Mouse (Mus musculus) C2C12 (cell line): Measurements from ENCODE around the gene Ankrd63. TPM values are rescaled to one million over a fixed set of nuclear protein-coding genes. Genes with fewer than 3 reads are reported as not detected.

Experiments used
- H3K27me3 ChIP-seq: one replicate; pipeline ENCODE4 v1.6.1; 2011; ENCODE audit not compliant: control insufficient read depth, insufficient read depth, insufficient read length
- H3K36me3 ChIP-seq: one replicate; pipeline ENCODE4 v1.6.1; 2011; ENCODE audit not compliant: control insufficient read depth, insufficient read depth
- H3K4me3 ChIP-seq: one replicate; pipeline ENCODE4 v1.5.1; 2011; ENCODE audit warnings: mild to moderate bottlenecking, control low read depth; ENCODE audit not compliant: poor library complexity, insufficient read depth, severe bottlenecking
- H3K79me2 ChIP-seq: one replicate; pipeline ENCODE4 v1.6.1; 2011; ENCODE audit not compliant: control insufficient read depth, insufficient read depth
- H3K79me3 ChIP-seq: one replicate; pipeline ENCODE4 v1.6.1; 2011; ENCODE audit warnings: low read depth, control low read depth
- H3ac ChIP-seq: one replicate; pipeline ENCODE3; 2011; ENCODE audit warnings: low read depth; ENCODE audit not compliant: control insufficient read depth, insufficient read length
- CEBPB ChIP-seq: IDR thresholded peaks from one replicate; pipeline ENCODE4 v1.6.1; 2011; ENCODE audit warnings: low read depth, mild to moderate bottlenecking, control low read depth, moderate library complexity
- CTCF ChIP-seq: IDR thresholded peaks from one replicate; pipeline ENCODE4 v1.5.1; 2011; ENCODE audit not compliant: control insufficient read depth, insufficient read depth, insufficient read length
- FOSL1 ChIP-seq: IDR thresholded peaks from one replicate; pipeline ENCODE4 v1.8.0; 2011; ENCODE audit warnings: mild to moderate bottlenecking, low read length; ENCODE audit not compliant: poor library complexity, insufficient read depth, severe bottlenecking
- MAX ChIP-seq: IDR thresholded peaks from one replicate; pipeline ENCODE4 v1.6.1; 2011; ENCODE audit warnings: mild to moderate bottlenecking, control low read depth
- MYOD1 ChIP-seq: IDR thresholded peaks from one replicate; pipeline ENCODE4 v1.6.1; 2011; ENCODE audit warnings: low read depth; ENCODE audit not compliant: control insufficient read depth, insufficient read length
- MYOG ChIP-seq: IDR thresholded peaks from one replicate; pipeline ENCODE4 v1.6.1; 2011; ENCODE audit not compliant: control insufficient read depth, insufficient read length; ENCODE audit errors: extremely low read depth
- USF1 ChIP-seq: IDR thresholded peaks from one replicate; pipeline ENCODE4 v1.6.1; 2011; ENCODE audit warnings: low read depth, mild to moderate bottlenecking, control low read depth, moderate library complexity
- long read RNA-seq, 2 experiments: library from polyadenylated mRNA; unstranded; transcript quantifications; one replicate each; pipeline ENCODE4 v2.0.0; 2019 to 2020
- polyA plus RNA-seq: library from polyadenylated mRNA; unstranded; fragments of >200 nt; fragmentation: generic; extraction: Trizol; gene quantifications from one replicate; pipeline ENCODE4 v1.2.1, GENCODE M21; 2012; ENCODE audit warnings: missing spikeins

Gene Ankrd63
- polyA plus RNA-seq: 0.02 TPM
- long read RNA-seq, experiment 1: 0 reads
- long read RNA-seq, experiment 2: 0 reads

DNA sequence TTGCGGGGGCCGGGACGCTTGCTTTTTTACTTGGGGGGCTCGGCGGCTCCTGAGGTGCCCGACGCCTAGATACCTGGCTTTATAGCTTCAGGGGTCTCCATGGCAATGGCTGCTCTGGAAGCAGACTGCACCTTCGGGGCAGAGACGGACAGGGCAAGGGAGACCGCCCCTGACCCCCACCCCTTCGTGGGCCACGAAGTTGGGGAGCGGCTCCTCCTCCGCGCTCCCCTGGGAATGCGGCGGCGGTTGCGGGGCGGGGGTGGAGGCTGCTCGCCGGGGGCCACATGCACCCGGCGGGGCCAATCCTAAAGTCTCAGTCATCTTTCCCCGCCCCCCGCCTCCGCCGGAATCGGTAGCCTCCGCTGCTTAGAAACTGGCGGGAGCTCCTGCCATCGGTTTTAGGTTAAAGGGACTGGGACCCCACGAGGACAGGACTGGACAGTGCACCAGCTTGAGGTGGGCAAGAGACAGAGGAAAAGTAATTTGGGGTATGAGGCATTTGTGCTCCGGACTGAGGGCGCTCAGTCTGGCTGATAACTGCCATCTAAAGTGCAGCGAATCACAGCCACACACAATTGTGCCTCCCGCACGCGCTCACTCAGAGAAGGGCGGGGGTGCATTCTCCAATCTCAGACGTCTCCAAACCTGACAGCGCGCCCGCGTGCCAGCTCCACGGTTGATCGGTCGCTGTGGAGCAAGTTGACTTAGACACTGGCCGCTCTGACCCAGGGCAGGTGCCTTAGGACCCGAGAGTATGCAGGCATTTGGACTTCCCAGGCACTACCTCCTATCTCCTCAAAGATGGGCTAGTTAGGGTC lies at the start of gene Ankrd63:
Gene Ankrd63 (minus strand): TSS at position 51 of the 818 bp plus-strand sequence.
- Histone ChIP-seq H3K36me3 (no peaks in the 10 kb centered on the region), H3K27me3 (peaks cover 44% of the 10 kb centered on the region), H3ac (peak within 1 kb of the TSS; percentile 59), H3K4me3 (no peak within 1 kb of the TSS), H3K79me2 (no peaks in the 10 kb centered on the region), H3K79me3 (no peaks in the 10 kb centered on the region)
- TF ChIP-seq MAX: no peak
- TF ChIP-seq CTCF: no peak
- TF ChIP-seq MYOG: no peak
- TF ChIP-seq USF1: no peak
- no peak for TF ChIP-seq MYOD1

DNA sequence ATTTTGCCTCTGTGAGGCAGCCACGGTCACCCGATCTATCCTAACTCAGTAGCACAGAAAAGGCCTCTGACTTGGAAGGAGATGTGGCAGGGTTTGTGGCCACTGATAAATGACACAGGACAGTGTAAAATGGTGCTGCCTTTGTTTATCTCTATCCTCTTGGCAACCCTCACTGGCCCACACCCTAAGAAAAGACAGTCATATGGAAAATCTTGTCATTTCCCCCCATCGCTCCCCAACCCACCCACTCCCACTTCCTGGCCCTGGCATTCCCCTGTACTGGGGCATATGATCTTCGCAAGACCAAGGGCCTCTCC lies 49.0 kb upstream of the Ankrd63 start:
- Histone ChIP-seq H3K27me3 (no peaks in the 10 kb centered on the region), H3K79me3 (no peaks in the 10 kb centered on the region), H3K79me2 (peaks cover 5% of the 10 kb centered on the region), H3ac (no peak overlapping the region), H3K36me3 (peaks cover 35% of the 10 kb centered on the region), H3K4me3 (no peak overlapping the region)
- TF ChIP-seq USF1: no peak
- no peak for TF ChIP-seq CEBPB
- no peak for TF ChIP-seq CTCF
- no peak for TF ChIP-seq FOSL1
- TF ChIP-seq MAX: no peak
- no peak for TF ChIP-seq MYOD1
- no peak for TF ChIP-seq MYOG

DNA sequence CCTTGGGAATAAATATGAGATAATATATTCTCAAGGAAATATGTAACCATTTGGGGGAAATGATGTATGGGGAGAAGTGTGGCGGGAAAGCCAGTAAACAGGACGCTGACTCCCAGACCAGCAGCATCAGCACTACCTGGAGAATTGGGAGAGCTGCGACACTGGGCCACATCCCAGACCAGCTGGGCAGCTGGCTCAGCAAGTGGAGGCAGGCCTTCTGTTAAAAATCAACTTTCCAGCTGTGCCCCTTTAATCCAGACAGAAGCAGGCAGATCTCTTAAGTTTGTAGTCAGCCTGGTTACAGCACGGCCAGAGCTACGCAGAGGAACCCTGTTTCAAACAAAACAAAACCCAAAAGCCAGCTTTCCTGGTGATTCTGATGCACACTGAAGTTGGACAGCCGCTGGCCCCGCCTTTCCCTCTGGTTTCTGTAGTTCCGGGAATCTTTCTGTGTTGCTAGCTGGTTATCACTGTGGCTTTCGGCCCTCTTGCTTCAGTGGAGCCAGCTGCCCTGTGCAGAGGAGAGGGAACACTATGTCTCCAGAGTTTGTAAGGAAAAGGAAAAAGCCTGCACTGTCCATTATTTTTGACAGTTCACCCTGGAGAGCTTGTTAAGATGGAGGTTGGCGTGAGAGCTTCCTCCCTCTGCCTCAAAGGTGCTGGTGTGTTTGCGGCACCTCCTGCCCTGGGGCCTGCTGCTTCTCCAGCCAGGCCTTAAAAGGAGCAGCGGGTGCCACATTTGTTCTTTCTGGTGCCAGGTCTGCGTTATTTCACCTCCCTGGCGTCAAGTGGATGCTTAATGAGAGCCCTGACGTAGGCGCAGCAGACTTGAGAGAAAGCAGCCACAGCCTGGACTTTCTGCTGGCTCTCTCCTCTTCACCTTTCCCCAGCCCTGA lies 48.4 kb upstream of the Ankrd63 start:
- H3K27me3 ChIP-seq: no peaks in the 10 kb centered on the region
- no peaks in the 10 kb centered on the region for H3K79me3 ChIP-seq
- TF ChIP-seq FOSL1 (no peak), MYOG (no peak), CTCF (no peak), CEBPB (no peak), MAX (no peak), USF1 (no peak), MYOD1 (no peak)
- peaks cover 28% of the 10 kb centered on the region for H3K36me3 ChIP-seq
- no peak overlapping the region for H3K4me3 ChIP-seq
- H3ac ChIP-seq: no peak overlapping the region
- H3K79me2 ChIP-seq: peaks cover 11% of the 10 kb centered on the region

DNA sequence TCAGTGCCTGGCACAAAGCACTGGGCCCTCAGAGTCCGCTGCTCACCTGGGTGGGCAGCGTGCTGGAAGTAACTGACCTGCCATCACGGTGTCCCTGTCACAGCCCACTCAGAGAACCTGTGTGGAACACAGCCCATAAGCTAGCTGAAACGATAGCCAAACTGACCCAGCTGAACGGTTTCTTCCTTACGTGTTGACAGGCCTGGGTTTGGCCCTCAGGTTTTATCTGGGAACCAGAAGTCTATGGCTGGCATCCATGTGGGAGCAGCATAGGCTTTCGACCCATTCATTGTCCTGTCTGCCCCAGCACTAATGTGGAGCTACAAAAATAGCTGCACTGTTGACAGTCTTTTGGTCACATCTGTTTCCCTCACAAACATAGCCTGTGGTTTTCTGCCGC lies 46.7 kb upstream of the Ankrd63 start:
- no peaks in the 10 kb centered on the region for H3K27me3 ChIP-seq
- H3ac ChIP-seq: no peak overlapping the region
- TF ChIP-seq MYOG: no peak
- no peak for TF ChIP-seq CEBPB
- no peak for TF ChIP-seq FOSL1
- TF ChIP-seq MAX: no peak
- no peak for TF ChIP-seq USF1
- TF ChIP-seq MYOD1: no peak
- H3K36me3 ChIP-seq: peaks cover 13% of the 10 kb centered on the region
- peaks cover 24% of the 10 kb centered on the region for H3K79me2 ChIP-seq
- peaks cover 4% of the 10 kb centered on the region for H3K79me3 ChIP-seq
- H3K4me3 ChIP-seq: no peak overlapping the region

DNA sequence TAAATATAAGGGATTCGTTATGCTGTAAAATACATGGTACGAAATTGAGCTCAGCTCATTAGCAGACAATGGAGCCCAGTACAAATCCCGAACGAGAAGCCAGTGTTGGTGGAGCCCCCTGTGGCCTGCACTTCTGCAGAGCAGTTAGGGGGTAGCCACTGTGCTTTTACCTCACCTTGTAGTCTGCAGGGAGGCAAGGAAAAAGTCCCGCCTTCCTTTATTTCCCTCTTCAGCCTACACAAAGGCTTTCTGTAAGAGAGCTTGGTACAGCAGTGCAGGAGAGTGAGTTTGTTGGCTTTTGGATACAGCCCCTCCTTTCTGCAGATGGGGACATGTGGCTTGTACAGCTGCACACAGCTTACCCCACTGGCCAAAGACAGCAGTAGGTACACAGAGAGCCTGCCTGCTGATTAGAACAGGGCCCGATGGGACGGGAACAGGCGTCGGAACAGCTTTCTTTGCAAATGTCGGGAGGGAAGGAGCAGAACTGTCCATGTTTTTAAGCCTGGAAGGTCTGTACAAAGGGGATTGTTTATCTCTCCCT lies 45.6 kb upstream of the Ankrd63 start:
- peaks cover 4% of the 10 kb centered on the region for H3K79me3 ChIP-seq
- H3ac ChIP-seq: no peak overlapping the region
- H3K79me2 ChIP-seq: peaks cover 24% of the 10 kb centered on the region
- TF ChIP-seq USF1: no peak
- TF ChIP-seq CEBPB: no peak
- TF ChIP-seq MYOG: no peak
- no peak for TF ChIP-seq MYOD1
- TF ChIP-seq CTCF: no peak
- no peak for TF ChIP-seq MAX
- no peak for TF ChIP-seq FOSL1
- H3K4me3 ChIP-seq: no peak overlapping the region
- H3K27me3 ChIP-seq: no peaks in the 10 kb centered on the region
- H3K36me3 ChIP-seq: peaks cover 11% of the 10 kb centered on the region
